Mouse (Mus musculus) layer of hippocampus, adult 9-11 months (tissue): ENCODE measurements around the gene Trim9.

Experiments
- DNase-seq: peaks from one replicate; pipeline ENCODE4 v3.0.0; 2022

The Trim9 gene

GRCm38 (mm10) chr12:70347202-70347841 is at the start of gene Trim9:
Gene Trim9, minus strand, starts transcription at chr12:70347614.
- DNase-seq, result peak; percentile 98

- DNase-seq, result no peak
Measured at GRCm38 (mm10) chr12:70395061-70395460, 47.6 kb upstream of the Trim9 start.

DNA sequence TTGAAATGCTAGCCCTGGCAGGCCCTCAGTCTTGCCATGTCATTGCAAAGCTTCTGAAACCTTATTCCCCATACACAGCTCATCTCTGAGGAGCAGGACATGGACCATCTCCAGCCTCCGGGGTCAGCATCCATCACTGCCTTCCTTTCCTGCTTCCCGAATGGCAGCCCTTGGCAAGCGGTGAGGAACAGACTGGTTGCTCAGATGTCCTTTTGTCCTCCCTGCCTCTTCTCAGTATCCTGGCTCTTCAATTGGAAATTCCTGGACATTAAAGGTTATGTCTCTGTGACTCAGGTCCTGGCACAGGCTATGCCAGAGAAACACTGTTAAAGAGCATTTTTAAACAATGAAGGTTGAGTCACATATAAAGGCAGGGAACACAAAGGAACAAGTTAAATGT is 43.8 kb upstream of the Trim9 start:
- no peak for DNase-seq

DNA sequence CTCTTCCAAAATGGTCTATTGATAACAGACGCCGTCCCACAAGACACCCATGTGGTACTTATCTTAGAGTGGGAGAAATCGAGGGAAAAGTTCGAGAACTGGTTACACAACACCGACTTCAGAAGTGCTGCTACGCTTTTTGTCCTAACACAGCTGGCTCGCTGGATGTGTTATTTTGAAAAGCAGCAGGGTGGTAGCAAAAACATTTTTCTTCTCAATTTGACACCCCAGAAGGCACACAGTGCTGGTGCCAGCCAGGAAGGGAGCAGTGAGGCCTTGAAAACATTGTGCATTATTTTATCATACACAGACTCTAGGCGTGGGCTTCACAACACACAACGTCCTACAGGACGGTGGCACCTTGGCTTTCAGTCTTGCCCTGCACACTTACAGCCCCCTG is 27.6 kb upstream of the Trim9 start:
- DNase-seq, result no peak

GRCm38 (mm10) chr12:70372874-70373273 is 25.5 kb upstream of the Trim9 start:
- DNase-seq, result no peak

- no peak for DNase-seq
Measured at GRCm38 (mm10) chr12:70369348-70369747, 21.9 kb upstream of the Trim9 start.

GRCm38 (mm10) chr12:70368820-70369219 is 21.4 kb upstream of the Trim9 start:
- no peak for DNase-seq

DNA sequence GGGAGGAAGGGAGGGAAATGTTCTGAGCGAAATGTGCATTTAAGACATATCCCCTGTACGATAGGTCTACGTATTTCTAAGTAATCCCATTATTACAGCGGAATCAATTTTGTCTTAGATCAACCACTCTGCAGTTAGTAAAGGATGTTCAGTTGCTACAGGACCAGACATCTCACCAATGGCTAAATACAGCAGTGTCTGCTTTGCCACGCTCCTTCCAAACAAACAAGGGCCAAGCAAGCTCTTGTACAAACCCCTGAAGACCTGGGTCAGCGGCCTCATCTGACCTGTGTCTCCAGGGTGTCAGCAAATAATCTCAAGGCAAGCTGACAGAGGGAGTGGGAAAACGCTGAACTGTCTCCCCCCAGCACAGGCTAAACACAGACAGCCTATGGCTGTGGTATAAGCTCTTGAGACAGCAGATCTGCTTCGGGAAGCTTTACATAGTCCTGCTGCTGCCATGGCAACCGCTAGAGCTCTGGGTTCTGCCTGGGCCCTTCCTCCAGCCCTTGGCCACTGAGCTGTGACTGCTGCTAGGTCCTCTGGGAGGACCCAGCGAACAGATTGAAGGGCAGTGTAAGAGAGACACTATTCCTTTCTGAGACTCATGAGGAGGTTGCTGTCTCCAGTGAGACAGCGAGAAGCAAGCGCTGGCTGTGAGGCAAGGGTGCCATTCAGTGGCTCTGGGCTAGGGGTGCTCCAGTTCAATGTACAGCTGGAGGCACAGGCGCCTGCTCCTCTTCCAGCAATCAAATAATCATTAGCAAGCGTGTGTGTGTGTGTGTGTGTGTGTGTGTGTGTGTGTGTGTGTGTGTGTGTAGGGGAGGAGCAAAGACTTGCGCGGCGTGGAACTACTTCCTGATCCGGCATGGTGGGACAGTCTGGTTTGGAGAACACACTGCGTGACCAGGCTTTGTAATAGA is 20.2 kb upstream of the Trim9 start:
- DNase-seq, result peak; percentile 78

DNA sequence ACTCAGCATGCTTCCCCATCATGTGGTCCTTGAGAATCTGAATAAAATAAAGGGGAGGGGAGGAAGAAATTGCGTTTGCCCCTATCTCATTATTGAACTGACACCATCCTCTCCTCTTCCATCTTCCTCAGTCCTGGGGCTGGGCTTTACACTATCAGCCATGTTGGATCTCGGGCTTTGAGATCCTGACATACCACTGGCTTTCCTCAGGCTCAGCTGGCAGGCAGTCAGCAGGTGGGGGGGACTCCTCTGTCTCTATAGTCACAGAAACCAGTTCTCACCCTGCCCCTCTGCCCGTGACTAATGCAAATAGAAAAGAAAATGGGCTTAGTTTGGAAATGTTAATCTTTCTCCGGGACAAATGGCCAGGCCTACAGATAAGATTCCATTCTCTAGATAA is 15.6 kb upstream of the Trim9 start:
- no peak for DNase-seq

DNA sequence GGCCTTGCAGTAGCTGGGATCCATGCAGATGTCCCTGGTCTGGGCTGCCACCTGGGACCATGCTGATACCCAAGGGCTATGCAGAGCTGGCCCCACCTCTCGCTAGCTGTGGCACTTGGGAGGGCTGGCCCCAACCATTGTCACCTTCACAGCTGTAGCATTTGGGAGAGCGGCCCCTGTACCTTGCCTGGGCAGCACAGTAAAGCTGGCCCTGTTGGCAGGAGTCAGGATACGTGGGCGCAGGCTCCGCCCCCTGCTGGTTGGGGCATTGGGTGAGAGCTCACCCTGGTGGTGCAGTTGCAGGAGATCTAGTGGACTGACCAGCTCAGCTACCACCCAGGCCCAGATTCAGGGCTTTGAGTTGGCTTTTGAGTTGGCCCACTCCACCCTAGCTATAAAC is 12.9 kb upstream of the Trim9 start:
- DNase-seq, result no peak

- peak; percentile 88 for DNase-seq
Measured at GRCm38 (mm10) chr12:70359443-70359842, 12.0 kb upstream of the Trim9 start.

DNA sequence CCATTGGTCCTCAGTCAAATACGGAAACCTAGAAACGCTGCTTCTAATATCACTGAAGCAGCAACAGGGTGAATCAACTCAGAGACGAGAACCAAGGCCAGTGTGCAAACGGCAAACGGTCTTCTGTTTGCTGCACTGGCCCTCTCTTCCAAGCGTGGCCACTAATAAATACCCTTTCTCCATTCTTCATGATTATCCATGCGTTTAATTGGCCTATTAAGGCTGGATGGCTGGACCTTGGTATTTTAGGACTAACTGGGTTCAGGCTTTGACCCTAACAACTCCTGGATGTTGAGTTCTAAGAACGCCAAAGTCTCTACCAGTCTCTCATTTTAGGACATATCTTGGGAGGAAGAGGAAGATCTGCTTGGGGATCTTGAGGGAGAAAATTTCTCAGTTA is 7.5 kb upstream of the Trim9 start:
- no peak for DNase-seq

DNA sequence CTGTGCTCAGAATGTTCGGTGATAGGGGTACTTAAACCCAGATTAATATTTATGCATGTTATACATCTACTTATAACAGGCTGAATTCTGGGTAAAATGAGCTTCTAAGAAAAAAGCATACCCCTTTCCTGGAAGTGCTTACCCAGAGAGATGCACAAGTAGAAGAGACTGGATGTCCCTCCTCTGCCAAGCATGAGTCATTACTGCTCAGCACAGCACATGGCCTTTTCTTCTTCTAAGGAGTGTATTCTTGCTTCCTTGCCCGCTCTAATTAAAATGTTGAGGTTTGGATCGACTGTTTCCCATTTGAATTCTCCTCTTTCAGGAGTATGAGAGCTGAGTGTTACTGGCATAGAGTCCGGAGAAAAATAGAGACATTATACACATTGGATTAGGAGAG is 3.1 kb upstream of the Trim9 start:
- peak; percentile 72 for DNase-seq

- no peak for DNase-seq
Measured at GRCm38 (mm10) chr12:70349788-70350187, 2.4 kb upstream of the Trim9 start.

GRCm38 (mm10) chr12:70348026-70348425 is 612 bp upstream of the Trim9 start:
- no peak for DNase-seq

- peak; percentile 73 for DNase-seq
Measured at GRCm38 (mm10) chr12:70346139-70347026, 1.0 kb downstream of the Trim9 start.

- peak; percentile 49 for DNase-seq
Measured at GRCm38 (mm10) chr12:70345531-70346138, 1.8 kb downstream of the Trim9 start.

GRCm38 (mm10) chr12:70335176-70335575 is 12.2 kb downstream of the Trim9 start:
- DNase-seq, result no peak

- no peak for DNase-seq
Measured at GRCm38 (mm10) chr12:70333253-70333805, 14.1 kb downstream of the Trim9 start.

DNA sequence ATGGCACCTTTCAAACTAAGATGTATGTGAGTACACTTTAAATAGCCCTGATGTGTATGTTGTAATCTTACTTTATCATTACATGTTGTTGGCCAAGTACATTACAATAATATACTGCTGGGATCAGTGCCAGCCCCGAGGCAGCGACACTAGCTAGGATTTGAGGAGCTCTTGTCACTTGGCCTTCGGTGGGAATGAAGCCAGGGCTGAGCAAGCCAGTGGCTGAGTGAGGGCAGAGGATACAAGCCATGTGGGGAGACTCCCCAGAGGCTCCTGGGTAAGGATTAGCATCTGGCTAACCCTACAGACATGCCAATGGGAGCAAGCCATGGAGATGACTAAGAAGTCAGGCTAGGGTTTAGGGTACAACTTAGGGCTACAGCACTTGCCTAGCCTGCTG is 18.4 kb downstream of the Trim9 start:
- no peak for DNase-seq

DNA sequence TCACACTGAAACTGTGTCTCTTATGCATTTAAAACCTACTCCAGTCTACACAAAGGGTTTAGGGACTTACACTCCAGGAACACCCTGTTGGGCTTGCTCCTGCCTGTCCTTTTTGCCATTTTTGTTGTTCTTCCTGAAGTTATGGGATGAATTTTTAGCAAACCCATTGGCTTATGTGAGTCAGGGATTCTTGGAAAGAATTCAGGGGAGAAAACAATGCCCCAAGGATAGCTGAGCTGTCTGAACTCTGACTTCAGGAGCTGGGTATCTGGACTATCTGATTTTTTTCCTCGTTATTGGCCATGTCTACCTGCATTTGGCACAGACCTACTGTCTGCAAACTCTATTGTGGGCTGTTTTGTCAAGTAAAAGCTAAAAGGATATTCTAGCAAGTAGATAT is 20.5 kb downstream of the Trim9 start:
- DNase-seq, result no peak

GRCm38 (mm10) chr12:70326393-70326792 is 21.0 kb downstream of the Trim9 start:
- DNase-seq, result no peak

- DNase-seq, result no peak
Measured at GRCm38 (mm10) chr12:70325826-70326225, 21.6 kb downstream of the Trim9 start.
